Mouse (Mus musculus) R1 (cell line): ENCODE data around the gene Ccl25.
"Not testable (repeated sequence)": the region's sequence is repeated elsewhere in the genome, so short reads cannot be mapped to it uniquely, and the experiment has no call there.

Source experiments
- DNase-seq: peaks from one replicate; pipeline ENCODE4 v3.0.0-alpha.2; 2018; ENCODE audit warnings: low read depth, low spot score

Ccl25 gene

DNA sequence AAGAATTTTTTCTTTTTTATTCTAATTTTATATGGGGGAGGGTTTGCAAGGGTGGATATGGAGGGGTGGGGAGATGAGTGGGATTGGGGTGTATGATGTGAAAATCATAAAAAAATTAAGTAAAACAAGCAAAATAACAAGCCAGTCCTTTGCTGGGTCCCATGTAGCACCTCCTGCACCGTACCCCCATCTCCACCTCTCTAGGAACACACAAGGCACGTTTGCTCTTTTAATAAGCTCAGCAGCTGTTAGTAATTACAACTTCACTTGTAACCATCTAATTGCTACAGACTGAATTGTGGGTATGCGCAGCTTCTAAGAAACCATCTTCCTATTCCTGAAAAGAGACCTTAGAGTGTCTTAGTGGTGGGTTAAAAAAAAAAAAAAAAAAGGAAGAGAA, 15.2 kb downstream of the Ccl25 start:
- no peak for DNase-seq

DNA sequence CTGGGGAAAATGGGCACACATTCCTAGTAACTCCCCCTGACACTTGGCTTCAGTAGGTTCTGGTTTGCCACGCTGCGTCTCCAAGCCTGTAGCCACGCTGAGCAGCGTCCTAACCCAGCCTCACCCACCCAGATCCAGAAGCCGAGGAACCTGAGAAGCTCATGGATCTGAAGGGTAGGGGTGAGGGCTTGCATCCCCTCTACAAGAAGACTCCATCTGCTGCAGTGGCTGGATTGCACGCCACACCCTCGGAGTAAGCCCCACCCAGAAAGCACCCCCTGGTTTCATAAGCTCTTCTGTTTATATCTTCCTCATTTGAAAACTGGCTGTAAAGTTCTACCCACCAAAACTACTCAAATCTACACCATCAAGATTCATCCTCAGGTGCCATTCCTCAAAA, 22.7 kb downstream of the Ccl25 start:
- DNase-seq, result no peak

DNA sequence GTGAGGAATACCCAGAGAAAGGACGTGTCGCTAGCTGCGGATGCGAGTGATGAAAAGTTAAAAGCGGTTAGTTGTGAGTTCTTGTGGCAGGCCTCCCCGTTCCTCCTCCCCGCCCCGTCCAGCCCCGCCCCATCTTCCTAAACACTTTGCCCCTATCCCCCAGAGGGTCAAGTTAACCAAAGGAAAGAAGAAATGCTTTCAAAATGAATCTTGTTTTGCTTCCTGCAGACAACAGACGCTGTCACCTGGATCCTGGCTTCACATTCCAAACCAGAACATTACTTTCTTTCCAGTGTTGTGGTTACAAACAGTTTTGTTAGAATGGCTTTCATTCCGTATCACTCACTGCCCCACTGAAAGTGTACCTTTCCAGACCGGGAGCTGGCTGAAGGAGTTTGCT, 23.3 kb downstream of the Ccl25 start:
- no peak for DNase-seq

DNA sequence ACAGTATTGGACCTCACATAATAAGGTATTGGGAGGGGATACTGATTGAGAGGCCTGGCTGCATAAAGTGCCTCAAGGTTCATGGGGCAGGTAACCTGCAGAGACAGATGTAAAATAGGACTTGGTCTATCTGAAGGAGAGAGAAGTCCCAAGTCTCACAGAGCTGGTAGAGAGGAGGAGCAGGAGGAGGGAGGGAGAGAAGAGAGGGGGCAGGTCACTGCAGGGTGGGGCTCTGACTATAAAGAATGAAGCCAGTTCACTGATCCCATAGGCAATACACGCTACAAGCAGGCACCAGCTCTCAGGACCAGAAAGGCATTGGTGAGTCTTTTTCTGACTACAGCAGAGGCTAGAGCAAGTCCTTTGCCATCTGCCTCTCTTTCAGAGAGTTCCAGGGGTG, 24.3 kb downstream of the Ccl25 start:
- peak; percentile 45 for DNase-seq

DNA sequence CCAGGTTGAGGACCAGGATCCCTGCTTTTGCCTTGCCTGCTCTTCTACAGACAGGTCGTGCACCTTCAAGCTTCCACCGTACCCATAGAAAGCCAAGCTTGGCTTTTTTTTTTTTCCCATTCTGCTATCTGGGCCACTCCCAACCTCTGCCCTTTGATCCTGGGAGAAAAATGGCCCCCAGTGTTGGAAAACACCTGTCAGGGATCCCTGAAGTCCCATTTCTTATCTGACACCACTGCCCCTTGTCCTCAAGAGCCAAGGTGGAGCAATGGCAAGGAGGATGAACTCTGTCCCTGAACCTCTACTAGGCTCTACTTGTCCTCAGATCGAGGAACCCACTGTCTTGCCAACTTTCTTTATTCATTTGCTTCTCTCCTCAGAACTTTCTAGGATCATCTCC, 25.6 kb downstream of the Ccl25 start:
- no peak for DNase-seq

DNA sequence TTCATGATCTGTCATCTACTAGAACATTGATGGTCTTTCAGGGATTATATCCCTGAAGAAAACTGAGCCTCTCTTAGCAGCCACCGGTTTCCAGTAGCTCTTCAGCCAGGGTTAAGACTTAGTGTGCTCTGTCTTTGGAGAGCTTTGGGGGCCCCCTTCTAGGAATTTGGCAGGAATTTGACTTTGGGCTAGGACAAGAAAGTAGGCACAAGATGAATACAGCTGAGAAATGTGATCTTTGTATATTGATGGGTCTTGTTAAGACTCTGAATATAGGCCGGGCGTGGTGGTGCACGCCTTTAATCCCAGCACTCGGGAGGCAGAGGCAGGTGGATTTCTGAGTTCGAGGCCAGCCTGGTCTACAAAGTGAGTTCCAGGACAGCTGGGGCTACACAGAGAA, 27.6 kb downstream of the Ccl25 start:
- peak; percentile 81 for DNase-seq

DNA sequence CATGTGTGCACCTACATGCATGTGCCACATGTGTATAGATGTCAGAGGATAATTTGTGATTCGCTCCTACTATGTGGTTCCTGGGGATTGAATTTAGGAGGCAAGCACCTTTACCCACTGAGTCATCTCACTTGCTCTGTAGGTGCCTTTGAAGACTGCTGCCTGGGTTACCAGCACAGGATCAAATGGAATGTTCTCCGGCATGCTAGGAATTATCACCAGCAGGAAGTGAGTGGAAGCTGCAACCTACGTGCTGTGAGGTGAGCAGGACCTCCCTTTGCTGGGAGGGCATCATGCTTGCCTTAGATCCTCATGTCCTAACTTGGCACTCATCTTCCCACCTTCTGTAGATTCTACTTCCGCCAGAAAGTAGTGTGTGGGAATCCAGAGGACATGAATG, 28.7 kb downstream of the Ccl25 start:
- peak; percentile 86 for DNase-seq

DNA sequence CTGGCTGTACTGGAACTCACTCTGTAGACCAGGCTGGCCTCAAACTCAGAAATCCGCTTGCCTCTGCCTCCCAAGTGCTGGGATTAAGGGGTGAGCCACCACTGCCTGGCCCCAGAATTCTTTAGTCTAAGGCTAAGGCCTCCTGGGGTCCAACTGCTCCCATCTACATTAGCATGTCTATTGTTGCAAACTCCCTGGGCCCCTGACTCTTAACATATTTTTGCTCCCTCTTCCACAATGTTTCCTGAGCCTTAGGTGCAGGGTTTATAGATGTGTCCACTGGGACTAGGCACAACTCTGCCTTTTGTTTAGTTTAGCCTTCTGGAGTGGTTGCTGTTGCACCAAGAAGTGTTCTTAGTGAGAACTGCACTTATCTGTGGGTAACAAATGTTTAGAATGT, 29.5 kb downstream of the Ccl25 start:
- DNase-seq, result peak; percentile 87

DNA sequence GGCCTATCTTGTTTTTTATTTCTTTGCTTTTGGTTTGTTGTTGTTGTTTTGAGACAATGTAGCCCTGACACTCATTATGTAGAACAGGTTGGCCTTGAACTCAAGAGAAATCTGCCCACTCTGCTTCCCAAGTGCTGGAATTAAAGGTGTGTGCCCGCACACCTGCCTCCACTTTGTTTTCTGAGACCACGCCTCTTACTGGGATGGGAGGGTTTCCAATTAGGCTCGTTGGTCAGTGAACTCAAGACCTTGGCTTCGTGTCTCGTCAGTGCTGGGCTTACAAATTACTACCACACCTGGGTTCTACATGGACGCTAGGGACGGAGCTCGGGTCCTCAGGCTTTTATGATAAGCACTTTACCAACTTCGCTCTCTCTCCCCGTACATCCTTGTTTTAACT, 30.4 kb downstream of the Ccl25 start:
- DNase-seq, result peak; percentile 77

DNA sequence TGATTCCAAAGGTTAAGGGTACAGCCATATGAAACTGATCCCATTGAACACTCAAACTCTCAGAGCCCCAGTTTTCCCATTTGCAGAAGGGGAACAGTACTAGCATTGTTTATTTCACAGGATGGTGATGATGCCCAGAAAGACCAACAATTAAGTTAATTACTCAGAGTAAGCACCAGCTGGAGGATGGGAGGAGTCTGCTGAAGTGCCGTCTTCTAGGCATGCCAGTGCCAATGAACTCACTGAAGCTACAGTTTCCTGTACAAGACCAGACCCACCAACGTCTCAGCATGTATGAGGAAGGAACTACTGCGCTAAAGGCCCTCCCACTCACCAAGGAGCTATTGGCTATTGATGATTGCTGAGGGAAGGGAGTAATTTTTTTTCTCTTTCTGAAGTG, 34.4 kb downstream of the Ccl25 start:
- no peak for DNase-seq

DNA sequence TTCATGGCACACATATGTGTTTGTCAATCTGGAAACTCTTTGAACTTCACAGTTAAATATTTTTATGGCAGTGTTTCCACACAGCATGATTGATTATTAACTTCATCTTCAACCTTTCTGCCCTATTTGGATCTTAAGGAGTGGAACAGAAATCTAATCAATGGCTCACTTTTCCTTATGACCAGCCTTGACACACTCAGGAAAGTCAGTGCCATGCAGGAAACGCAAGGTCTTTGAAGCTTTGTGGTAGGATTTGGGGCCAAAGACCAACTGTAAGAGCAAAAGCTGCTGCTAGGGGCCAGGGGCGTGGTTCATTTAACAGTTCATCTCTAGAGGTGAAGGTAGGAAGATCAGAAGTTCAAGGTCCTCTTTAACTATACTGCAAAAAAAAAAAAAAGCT, 35.9 kb downstream of the Ccl25 start:
- no peak for DNase-seq

DNA sequence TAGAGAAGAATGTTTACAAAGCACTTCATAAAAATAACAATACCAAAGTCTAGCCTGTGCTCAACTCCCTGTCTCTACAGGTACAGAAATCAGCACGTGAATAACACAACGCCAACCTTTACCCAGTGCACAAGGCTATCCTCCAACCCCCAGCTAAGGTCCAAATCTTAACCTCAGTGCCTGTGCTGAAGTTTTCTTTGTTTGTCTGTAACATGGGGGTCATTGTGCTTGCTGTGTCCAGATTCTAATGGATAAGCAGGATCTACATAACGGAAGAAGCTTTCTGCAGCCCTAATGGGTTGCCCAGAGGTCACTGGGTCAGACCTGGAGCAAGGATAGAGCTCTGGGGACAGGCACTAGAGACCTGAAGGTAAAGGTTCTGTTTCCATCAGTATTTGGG, 41.2 kb downstream of the Ccl25 start:
- DNase-seq, result peak; percentile 93

DNA sequence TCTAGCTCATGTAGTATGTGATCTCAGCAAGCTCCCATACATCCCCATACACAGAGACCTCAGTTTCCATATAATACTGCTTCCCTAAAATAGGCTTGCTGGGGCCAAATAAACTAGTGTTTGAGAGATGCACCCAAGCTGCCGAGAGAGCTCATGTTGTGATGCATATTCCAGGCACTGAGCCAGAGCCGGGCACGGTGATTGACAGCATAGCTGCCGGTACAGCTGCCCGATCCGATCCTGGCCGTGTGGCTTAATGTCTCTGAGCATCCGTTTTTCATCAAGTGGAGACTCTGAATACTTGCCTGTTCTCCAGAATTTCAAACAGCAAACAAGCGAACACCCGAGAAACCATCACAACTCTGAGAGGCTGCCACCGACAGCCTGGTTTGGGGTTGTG, 42.8 kb downstream of the Ccl25 start:
- no peak for DNase-seq

DNA sequence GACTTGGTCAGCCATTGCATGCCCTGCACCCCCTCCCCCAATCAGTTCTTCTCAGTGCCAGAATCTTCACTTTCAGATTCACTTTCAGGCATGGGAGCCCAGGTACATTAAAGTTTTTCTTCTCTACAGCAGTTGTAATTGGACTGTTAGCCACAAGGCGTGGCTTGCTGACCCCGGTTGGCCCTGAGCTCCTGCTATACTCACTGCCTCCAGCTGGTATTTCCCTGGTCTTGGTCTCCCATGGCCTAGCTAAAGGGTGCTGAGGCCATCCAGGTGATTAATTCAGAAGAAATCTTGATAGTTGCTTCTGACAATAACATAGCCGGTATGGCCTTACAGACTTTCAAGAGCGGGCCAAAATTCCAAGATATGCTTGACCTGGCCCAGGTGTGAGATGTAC, 43.5 kb downstream of the Ccl25 start:
- DNase-seq, result no peak

DNA sequence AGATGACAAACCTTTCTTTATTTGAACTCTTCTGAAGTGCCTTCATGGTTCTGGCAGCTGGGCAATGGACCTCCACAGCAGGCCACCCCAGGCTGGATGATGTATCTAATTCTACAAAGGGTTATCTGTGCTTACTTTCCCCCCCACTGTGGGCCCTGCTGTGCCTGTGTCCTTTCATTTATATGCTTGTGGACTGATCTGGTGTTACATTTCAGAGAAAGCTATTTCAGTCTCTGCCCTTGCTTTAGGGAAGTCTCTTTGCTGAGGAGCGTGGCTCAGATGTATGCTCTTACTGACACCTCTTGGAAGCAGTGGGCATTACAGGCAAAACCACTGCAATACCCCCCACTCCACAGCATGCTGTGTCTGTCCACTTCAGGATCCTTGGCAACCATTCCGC, 45.1 kb downstream of the Ccl25 start:
- peak; percentile 92 for DNase-seq

DNA sequence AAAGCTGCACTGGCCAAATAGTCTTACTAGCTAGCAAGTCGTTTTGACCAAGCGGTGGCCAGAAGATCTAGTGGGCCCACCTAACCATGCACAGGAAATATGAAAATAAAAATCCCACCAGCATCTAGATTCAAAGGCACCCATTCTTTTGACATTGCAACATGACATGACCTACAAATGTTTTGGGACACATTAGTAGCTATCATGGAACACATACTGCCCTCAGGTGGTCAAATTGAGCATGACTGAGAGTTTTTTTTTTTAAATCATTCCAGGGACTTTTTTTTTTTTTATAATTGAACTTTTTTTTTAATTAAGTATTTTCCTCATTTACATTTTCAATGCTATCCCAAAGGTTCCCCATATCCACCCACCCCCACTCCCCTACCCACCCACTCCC, 47.6 kb downstream of the Ccl25 start:
- peak; percentile 28 for DNase-seq

DNA sequence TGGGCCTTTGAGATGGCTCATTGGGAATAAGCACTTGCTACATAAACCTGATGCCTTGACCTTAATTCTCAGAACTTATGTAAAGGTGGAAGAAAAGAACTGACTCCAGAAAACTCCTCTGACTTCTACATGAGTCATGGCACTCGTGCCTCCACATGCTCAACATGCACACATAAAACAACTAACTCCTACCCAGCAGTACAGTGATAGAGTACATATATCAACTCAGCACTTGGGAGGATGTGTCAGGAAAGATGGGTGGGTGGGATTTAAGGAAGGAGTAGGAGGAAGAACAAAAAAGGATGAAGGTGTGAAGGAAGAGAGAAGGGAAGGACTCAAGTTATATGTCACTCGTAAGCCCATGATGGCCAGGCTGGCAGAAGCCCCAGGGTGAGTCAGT, 76.4 kb downstream of the Ccl25 start:
- DNase-seq, result no peak

DNA sequence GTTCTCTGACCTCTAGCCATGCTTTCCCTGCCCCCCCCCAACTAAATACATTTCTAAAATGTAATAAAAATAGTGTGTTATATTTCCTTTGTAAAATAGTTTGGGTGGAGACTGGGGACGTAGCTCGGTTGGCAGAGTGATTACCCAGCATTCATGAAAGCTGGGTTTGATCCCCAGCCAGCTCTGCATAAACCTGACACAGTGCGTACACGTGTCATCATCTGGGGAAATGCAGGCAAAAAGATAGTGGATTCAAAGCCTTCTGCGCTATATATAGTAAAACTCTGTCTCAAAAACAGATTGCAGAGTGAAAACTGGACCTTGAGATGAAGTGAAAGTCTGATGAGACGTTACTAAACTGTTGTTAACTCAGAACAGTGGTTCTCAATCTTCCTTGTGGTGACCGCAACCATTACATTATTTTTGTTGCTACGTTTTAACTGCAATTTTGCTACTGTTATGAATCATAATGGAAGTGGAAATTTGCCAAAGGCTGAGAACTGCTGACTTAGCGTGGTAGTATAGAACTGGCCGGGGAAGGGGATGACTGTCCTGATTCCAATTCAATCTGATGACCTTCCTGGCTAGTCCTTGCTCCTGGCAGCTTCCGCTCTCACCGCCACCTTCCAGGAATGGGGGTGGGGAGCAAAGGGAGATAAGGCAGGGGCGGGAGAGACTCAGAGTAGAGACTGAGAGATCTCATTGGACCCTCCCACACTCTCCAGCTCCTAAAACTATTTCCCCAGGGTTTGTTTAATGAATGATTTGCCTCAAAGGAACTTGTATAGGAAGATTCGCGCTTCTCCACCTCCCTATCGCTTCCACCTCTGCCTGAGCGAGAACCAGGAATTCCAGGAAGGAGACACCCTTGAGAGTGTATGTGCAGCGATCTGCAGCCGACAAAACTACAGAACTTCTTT, 79.2 kb downstream of the Ccl25 start:
- no peak for DNase-seq

DNA sequence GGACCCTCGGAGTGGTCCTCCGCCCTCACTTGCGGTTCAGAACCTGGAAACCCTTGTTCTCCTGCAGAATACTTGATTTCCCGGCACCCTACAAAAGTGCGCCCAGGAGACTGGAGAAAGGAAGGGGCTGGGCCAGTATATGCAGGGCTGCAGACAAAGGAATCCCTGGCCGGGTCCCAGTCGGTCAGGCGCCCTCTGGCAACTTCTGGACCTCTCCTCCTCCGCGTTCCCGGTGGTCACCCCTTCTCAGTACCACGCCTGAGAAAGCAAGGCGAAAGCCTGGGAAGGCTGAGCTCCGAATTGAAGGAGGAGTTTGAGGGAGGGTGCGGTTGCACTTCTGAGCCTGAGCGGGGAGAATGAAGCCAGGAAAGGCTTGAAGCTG, 79.9 kb downstream of the Ccl25 start:
- DNase-seq, result peak; percentile 35

DNA sequence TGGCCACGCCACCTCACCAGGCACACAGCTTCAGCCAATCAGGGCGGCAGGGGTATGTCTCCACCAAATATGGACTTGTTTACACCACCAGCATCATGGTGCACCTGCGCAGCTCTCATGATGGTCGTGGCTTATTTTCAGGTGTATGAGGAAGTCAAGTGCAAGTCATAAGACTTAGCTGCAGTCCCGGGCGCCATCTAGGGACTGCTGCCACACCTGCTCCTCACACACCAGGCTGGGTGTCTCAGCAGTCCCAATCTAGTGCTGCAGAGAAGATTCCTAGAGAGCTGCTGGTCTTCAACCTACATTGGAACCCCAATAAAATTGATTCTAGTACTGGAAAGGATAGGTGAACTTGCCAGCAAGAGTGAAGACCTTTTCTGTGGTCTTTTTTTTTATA, 83.4 kb downstream of the Ccl25 start:
- DNase-seq, result not testable (repeated sequence)
